Mouse (Mus musculus) E14TG2a.4 (cell line): ENCODE measurements around the gene Prkg1.
A peak's percentile ranks its signal among the peaks of the same experiment; 100 is the strongest.

Experiments used
- CTCF ChIP-seq: conservative IDR thresholded peaks from 2 replicates; pipeline ENCODE4 v1.5.1; 2014; ENCODE audit warnings: low read length
- NANOG ChIP-seq: IDR thresholded peaks from 2 replicates; pipeline ENCODE4 v1.6.1; 2014; ENCODE audit warnings: borderline replicate concordance, low read length, mixed read lengths
- POU5F1 ChIP-seq: IDR thresholded peaks from 2 replicates; pipeline ENCODE4 v1.6.1; 2014; ENCODE audit warnings: low read length, borderline replicate concordance

GRCm38 (mm10) chr19:31811371-31811770 is 46.5 kb upstream of the Prkg1 start:
- peak; percentile 49 for TF ChIP-seq CTCF
- no peak for TF ChIP-seq NANOG
- no peak for TF ChIP-seq POU5F1
